Mouse (Mus musculus): ENCODE data around the gene Smgc.

DNA sequence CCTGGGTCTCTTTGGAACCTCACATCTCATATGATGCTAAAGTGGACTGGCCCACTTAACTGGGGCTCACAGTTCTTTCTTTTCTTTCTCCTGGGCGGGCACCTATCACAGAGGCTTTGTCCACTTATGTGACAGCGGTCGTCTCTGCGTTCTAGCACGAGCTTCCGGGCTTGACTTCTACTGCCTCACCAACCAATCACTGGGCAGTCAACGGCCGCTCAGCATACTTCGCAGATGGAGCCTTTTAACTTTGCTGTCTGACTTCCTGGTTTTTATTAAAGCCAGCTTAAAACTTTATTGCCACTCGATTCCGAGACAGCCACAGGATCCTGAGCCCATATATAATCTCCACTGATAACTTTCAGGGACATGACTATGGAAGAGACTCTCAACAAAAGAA is 49.7 kb upstream of the Smgc start:
- TF ChIP-seq CTCF (IDR thresholded peaks at IDR 0.05; ENCODE audit: insufficient read depth, low read depth, low read length) (no peak), POLR2A (IDR thresholded peaks at IDR 0.05; ENCODE audit: insufficient read depth, low read depth, low read length) (no peak)

Data from olfactory bulb, adult 2 months (tissue).